Mouse (Mus musculus) spleen, adult 2 months (tissue): ENCODE measurements around the gene Timp2.

Source experiments
- CTCF ChIP-seq: fragments of 200-500 bp; IDR thresholded peaks from 2 replicates; pipeline ENCODE4 v1.5.1; 2011; ENCODE audit warnings: mild to moderate bottlenecking, inconsistent platforms; ENCODE audit not compliant: insufficient read depth, insufficient read length, insufficient replicate concordance; ENCODE audit errors: extremely low read depth
- POLR2A ChIP-seq: fragments of 200-500 bp; IDR thresholded peaks from 2 replicates; pipeline ENCODE4 v1.6.1; 2011; ENCODE audit warnings: low read depth, low read length, inconsistent platforms

DNA sequence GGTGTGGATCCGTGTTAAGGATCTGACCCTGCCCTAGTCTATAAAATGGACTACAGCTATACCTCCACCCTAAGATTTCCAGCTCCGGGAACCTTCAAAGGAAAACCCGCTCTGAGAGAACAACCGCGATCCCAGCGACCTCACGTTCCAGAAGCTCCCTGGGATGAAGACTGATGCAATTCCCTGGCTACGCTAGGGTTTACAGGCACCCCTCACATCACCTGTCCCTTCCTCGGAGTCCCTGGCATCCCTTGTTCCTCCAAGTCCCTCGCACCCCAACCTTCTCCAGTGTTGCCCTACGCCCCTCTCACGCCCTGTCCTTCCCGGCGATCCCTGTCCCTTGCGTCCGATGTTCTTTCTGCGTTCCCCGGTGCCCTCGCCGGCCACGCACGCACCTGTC lies 66.0 kb downstream of the Timp2 start:
- no peak for TF ChIP-seq CTCF
- TF ChIP-seq POLR2A: no peak
